Mouse (Mus musculus): ENCODE measurements around the gene Majin. TPM values are rescaled to one million over a fixed set of nuclear protein-coding genes. Genes with fewer than 3 reads are reported as not detected.

Majin gene
- polyA plus RNA-seq, 1 experiment from 2014 or later, result 0.11 TPM

Other genes with a start within 250 kb of the Majin start
- gene Pola2, start 220.2 kb upstream of the Majin start, polyA plus RNA-seq (2018), result 14.2 to 24.9 TPM (median 20.1 TPM) in 3 replicates
- not detected in 3 replicates for gene Slc22a20, start 198.2 kb upstream of the Majin start, polyA plus RNA-seq (2018)
- 49.5 to 59.9 TPM (median 56.3 TPM) in 3 replicates for gene Capn1, start 168.5 kb upstream of the Majin start, polyA plus RNA-seq (2018)
- 32.9 to 40.2 TPM (median 33.2 TPM) in 3 replicates for gene Syvn1, start 137.8 kb upstream of the Majin start, polyA plus RNA-seq (2018)
- 21.9 to 37.4 TPM (median 33.3 TPM) in 3 replicates for gene Mrpl49, start 126.6 kb upstream of the Majin start, polyA plus RNA-seq (2018)
- 767 to 1,640 TPM (median 1,335 TPM) in 3 replicates for gene Fau, start 126.5 kb upstream of the Majin start, polyA plus RNA-seq (2018)
- 4.0 to 21.8 TPM (median 18.1 TPM) in 3 replicates for gene Znhit2, start 123.2 kb upstream of the Majin start, polyA plus RNA-seq (2018)
- 4.6 to 21.1 TPM (median 17.5 TPM) in 3 replicates for gene Tm7sf2, start 116.0 kb upstream of the Majin start, polyA plus RNA-seq (2018)
- gene Vps51, start 107.2 kb upstream of the Majin start, polyA plus RNA-seq (2018), result 20.2 to 48.8 TPM (median 37.7 TPM) in 3 replicates
- not detected in 3 replicates for gene Tmem262, start 104.4 kb upstream of the Majin start, polyA plus RNA-seq (2018)
- gene Gm28374, start 102.1 kb upstream of the Majin start, polyA plus RNA-seq (2018), result 0.26 TPM in 1 of 3 replicates, not detected in the others
- 28.7 to 39.1 TPM (median 33.7 TPM) in 3 replicates for gene Zfpl1, start 99.4 kb upstream of the Majin start, polyA plus RNA-seq (2018)
- 1.4 to 7.1 TPM (median 2.5 TPM) in 3 replicates for gene Cdca5, start 99.4 kb upstream of the Majin start, polyA plus RNA-seq (2018)
- 0.29 TPM in 1 of 3 replicates, not detected in the others for gene AC131692.1, start 90.0 kb upstream of the Majin start, polyA plus RNA-seq (2018)
- not detected in 3 replicates for gene Naaladl1, start 78.6 kb upstream of the Majin start, polyA plus RNA-seq (2018)
- gene Sac3d1, start 65.7 kb upstream of the Majin start, polyA plus RNA-seq (2018), result 1.4 to 11.0 TPM (median 6.6 TPM) in 3 replicates
- 28.8 to 41.8 TPM (median 33.8 TPM) in 3 replicates for gene Snx15, start 56.1 kb upstream of the Majin start, polyA plus RNA-seq (2018)
- gene Batf2, start 43.4 kb upstream of the Majin start, polyA plus RNA-seq (2018), result 5.7 to 15.6 TPM (median 5.9 TPM) in 3 replicates
- 24.6 to 32.9 TPM (median 27.4 TPM) in 3 replicates for gene Arl2, start 42.8 kb upstream of the Majin start, polyA plus RNA-seq (2018)
- gene Gpha2, start 42.0 kb downstream of the Majin start, polyA plus RNA-seq (2018), result not detected in 3 replicates
- gene Ppp2r5b, start 51.5 kb downstream of the Majin start, polyA plus RNA-seq (2018), result 11.2 to 16.0 TPM (median 14.6 TPM) in 3 replicates
- gene Atg2a, start 57.3 kb downstream of the Majin start, polyA plus RNA-seq (2018), result 8.9 to 17.0 TPM (median 9.9 TPM) in 3 replicates
- 42.9 to 146 TPM (median 81.6 TPM) in 3 replicates for gene Ehd1, start 92.3 kb downstream of the Majin start, polyA plus RNA-seq (2018)
- 1.3 to 3.5 TPM (median 2.8 TPM) in 3 replicates for gene Cdc42bpg, start 122.1 kb downstream of the Majin start, polyA plus RNA-seq (2018)
- gene Men1, start 150.6 kb downstream of the Majin start, polyA plus RNA-seq (2018), result 16.4 to 22.0 TPM (median 21.4 TPM) in 3 replicates
- 6.8 to 15.8 TPM (median 8.5 TPM) in 3 replicates for gene Map4k2, start 156.7 kb downstream of the Majin start, polyA plus RNA-seq (2018)
- gene Sf1, start 179.3 kb downstream of the Majin start, polyA plus RNA-seq (2018), result 95.2 to 156 TPM (median 120 TPM) in 3 replicates
- 0.21 to 0.59 TPM (median 0.39 TPM) in 3 replicates for gene Pygm, start 200.0 kb downstream of the Majin start, polyA plus RNA-seq (2018)
- 5.2 to 12.2 TPM (median 11.4 TPM) in 3 replicates for gene Rasgrp2, start 215.0 kb downstream of the Majin start, polyA plus RNA-seq (2018)
- gene Nrxn2, start 234.3 kb downstream of the Majin start, polyA plus RNA-seq (2018), result not detected in 3 replicates

Data from macrophage (primary cell).